Mouse (Mus musculus): Measurements from ENCODE around the gene Itpkb.

DNA sequence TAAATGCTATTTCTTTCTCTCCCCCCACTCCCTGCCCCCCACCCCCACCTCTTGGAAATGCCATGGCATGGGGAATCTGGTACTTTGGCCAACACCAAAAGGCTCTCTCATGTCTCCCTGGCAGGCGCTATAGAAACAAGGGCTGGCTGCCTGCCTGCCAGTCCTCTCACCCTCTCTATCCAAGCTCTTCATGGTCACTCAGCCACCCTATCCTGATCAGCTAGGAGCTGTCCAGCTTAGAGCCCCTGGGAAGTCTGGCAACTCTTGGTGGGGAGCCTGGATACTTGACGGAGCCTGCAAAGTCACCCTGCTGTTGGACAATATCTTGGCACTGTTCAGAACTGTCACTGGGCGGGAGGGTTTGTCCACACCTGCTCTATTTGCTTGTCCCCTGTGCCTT, 128.4 kb downstream of the Itpkb start:
- TF ChIP-seq CTCF (IDR thresholded peaks at IDR 0.05; ENCODE audit: low read depth, low read length) (no peak), TAL1 (conservative IDR thresholded peaks at IDR 0.05; ENCODE audit: low read depth, low read length) (no peak), POLR2AphosphoS5 (IDR thresholded peaks at IDR 0.05; ENCODE audit: insufficient replicate concordance, low read depth, low read length) (no peak)

Measured in G1E (cell line).